Mouse (Mus musculus) neural tube, embryonic 11.5 days (tissue): Measurements from ENCODE around the gene Kcna3. TPM values are rescaled to one million over a fixed set of nuclear protein-coding genes. Genes with fewer than 3 reads are reported as not detected.

Experiments
- ATAC-seq: fragments of 200-750 bp; cut with Nextera tagmentation; 2 replicates; pipeline ENCODE4 v1.8.0; 2017; ENCODE audit warnings: moderate number of reproducible peaks, mild to moderate bottlenecking, moderate TSS enrichment, moderate library complexity; ENCODE audit not compliant: insufficient read depth, low FRiP score, low TSS enrichment
- DNase-seq: peaks from one replicate; pipeline ENCODE4 v3.0.0-alpha.2; 2015; ENCODE audit warnings: low spot score
- H3K27ac ChIP-seq: fragments of 300-500 bp; sonication (generic); 2 replicates; pipeline ENCODE4 v1.5.1; 2014; ENCODE audit warnings: low read depth, mild to moderate bottlenecking, low read length
- H3K27me3 ChIP-seq: fragments of 300-500 bp; sonication (generic); 2 replicates; pipeline ENCODE4 v1.6.1; 2014; ENCODE audit warnings: mild to moderate bottlenecking, low read length, mixed read lengths; ENCODE audit not compliant: control insufficient read depth, insufficient read depth
- H3K36me3 ChIP-seq: fragments of 300-500 bp; sonication (generic); 2 replicates; pipeline ENCODE4 v1.6.1; 2014; ENCODE audit warnings: mild to moderate bottlenecking, low read length, moderate library complexity, mixed read lengths; ENCODE audit not compliant: control insufficient read depth, insufficient read depth
- H3K4me1 ChIP-seq: fragments of 300-500 bp; sonication (generic); 2 replicates; pipeline ENCODE4 v1.6.1; 2014; ENCODE audit warnings: low read length, mixed read lengths; ENCODE audit not compliant: control insufficient read depth, insufficient read depth
- H3K4me2 ChIP-seq: fragments of 300-500 bp; sonication (generic); 2 replicates; pipeline ENCODE4 v1.6.1; 2014; ENCODE audit warnings: low read depth, mild to moderate bottlenecking, moderate library complexity
- H3K4me3 ChIP-seq: fragments of 300-500 bp; sonication (generic); 2 replicates; pipeline ENCODE4 v1.5.1; 2014; ENCODE audit warnings: low read depth, low read length
- H3K9ac ChIP-seq: fragments of 300-500 bp; sonication (generic); 2 replicates; pipeline ENCODE4 v1.6.1; 2014; ENCODE audit warnings: mild to moderate bottlenecking, low read length
- H3K9me3 ChIP-seq: fragments of 300-500 bp; sonication (generic); 2 replicates; pipeline ENCODE4 v1.6.1; 2016; ENCODE audit warnings: low read length; ENCODE audit not compliant: control insufficient read depth
- WGBS: fragments of 180-500 bp; shearing (Covaris S2); extraction: QIAGEN DNeasy Blood & Tissue Kit; methylation state at CpG from one replicate; pipeline ENCODE4 v1.1.7; 2014; 5-methylcytosine and 5-hydroxymethylcytosine counted together
- polyA plus RNA-seq: library from polyadenylated mRNA; unstranded; fragments of >200 nt; fragmentation: Nextera tagmentation; extraction: Ambion mirVana; gene quantifications from 2 replicates; pipeline ENCODE4 v1.2.1, GENCODE M21; 2014

Kcna3 gene
- polyA plus RNA-seq, 1 experiment from 2014 or later = 2.9 TPM

DNA sequence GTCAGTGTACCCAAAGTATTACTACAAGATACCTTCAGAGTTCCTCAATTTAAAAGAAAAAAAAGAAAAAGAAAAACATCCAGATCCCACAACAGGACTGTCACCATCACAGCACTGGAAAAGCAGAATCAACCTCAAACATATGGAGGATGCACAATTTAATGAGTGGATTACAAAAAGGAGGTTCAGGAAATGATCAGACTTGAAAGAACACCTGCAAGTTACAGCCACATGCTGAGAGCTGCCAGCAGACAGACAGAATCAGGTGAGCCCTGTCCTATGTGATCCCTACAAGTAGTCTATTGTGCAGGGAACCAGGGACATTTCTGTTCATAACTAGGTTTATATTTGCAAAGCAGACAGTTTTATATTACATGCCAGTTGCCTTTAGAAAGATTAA, 3.3 kb downstream of the Kcna3 start:
- no peak overlapping the region for H3K9ac ChIP-seq
- DNase-seq (no peak), ATAC-seq (no peak)
- peaks cover 6% of the 10 kb centered on the region; the same call in 1 of the 2 replicates for H3K27me3 ChIP-seq
- H3K4me2 ChIP-seq = no peak overlapping the region; the same call in 1 of the 2 replicates
- H3K4me1 ChIP-seq = no peaks in the 10 kb centered on the region; the same call in 1 of the 2 replicates
- no peaks in the 10 kb centered on the region for H3K36me3 ChIP-seq
- no peak overlapping the region for H3K27ac ChIP-seq
- H3K4me3 ChIP-seq = no peak overlapping the region; the same call in 1 of the 2 replicates
- no peaks in the 10 kb centered on the region for H3K9me3 ChIP-seq

DNA sequence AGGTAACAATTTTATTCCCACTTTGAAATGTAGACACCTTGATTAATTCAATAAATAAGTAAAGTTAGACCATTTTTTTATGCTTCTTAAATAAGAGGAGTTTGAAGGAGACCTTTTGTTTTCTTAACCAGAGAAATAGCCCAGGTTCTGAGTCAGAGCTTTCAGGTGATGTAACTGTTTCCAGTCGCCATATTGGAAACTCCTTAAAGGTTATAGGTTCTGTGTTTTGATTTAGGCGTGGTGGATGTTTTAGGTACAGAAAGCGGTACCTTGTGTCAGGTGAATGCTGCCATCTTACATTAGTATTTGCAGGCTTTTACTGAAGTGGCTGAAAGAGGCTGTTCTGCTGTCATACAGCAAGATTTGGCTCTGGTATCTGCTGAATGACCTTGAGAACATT, 4.4 kb downstream of the Kcna3 start:
- Histone ChIP-seq H3K9ac (no peak overlapping the region), H3K4me1 (no peaks in the 10 kb centered on the region; the same call in 1 of the 2 replicates), H3K9me3 (no peaks in the 10 kb centered on the region), H3K36me3 (no peaks in the 10 kb centered on the region), H3K4me3 (no peak overlapping the region), H3K27me3 (peaks cover 6% of the 10 kb centered on the region; the same call in 1 of the 2 replicates), H3K4me2 (no peak overlapping the region), H3K27ac (no peak overlapping the region)
- DNase-seq = no peak
- WGBS = 87% methylated on average over 3 of the region's 3 CpGs
- no peak for ATAC-seq

GRCm38 (mm10) chr3:107041718-107042117, 5.7 kb downstream of the Kcna3 start:
- H3K36me3 ChIP-seq = no peaks in the 10 kb centered on the region
- H3K4me1 ChIP-seq = no peaks in the 10 kb centered on the region; the same call in 1 of the 2 replicates
- no peak for DNase-seq
- no peak for ATAC-seq
- H3K27me3 ChIP-seq = peaks cover 4% of the 10 kb centered on the region; the same call in 1 of the 2 replicates
- no peak overlapping the region for H3K9ac ChIP-seq
- H3K9me3 ChIP-seq = no peaks in the 10 kb centered on the region
- H3K4me3 ChIP-seq = no peak overlapping the region
- 82% methylated on average over 1 of the region's 1 CpGs for WGBS
- H3K27ac ChIP-seq = no peak overlapping the region
- H3K4me2 ChIP-seq = no peak overlapping the region

DNA sequence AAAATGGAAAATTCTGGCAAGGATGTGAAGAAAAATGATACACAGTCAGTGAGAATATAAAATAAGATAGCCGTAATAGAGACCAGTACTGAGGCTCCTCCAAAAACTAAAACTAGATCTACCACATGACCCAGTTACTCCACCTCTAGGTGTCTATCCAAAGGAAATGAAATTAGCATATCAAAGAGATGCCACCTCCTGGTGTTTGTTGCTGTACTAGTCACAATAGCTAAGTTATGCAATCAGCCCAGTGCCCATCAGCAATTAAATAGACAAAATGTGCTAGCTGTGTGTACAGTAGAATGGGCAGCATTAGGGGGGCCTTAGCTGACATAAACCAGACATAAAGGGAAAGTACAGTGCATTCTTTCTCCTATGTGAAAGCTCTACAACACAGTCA, 25.5 kb downstream of the Kcna3 start:
- ATAC-seq = no peak
- Histone ChIP-seq H3K4me2 (no peak overlapping the region), H3K9me3 (no peaks in the 10 kb centered on the region), H3K36me3 (no peaks in the 10 kb centered on the region), H3K27me3 (no peaks in the 10 kb centered on the region), H3K4me1 (no peaks in the 10 kb centered on the region), H3K4me3 (no peak overlapping the region), H3K9ac (no peak overlapping the region), H3K27ac (no peak overlapping the region)
- WGBS = 95% methylated on average over 1 of the region's 1 CpGs
- DNase-seq = no peak

DNA sequence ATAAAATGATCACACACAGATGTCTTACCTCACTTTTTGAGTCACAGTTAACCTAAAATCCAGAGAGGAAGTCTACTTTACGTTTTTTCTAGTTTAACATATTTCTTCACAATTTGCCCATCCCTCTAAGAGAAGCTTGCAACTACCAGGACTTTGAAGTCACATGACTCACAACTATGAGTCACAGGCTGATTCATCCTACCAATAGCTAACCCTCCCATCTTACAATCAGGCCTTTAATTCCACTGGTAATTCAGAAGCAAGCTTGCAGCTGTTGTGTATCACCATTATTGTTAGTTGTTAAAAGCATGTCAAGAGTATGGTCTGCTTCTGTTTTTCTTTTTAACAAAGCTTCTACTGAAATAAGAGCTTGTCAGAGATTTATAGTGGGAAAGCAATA, 26.8 kb downstream of the Kcna3 start:
- no peaks in the 10 kb centered on the region for H3K27me3 ChIP-seq
- H3K9me3 ChIP-seq = no peaks in the 10 kb centered on the region
- no peak overlapping the region for H3K4me2 ChIP-seq
- H3K9ac ChIP-seq = no peak overlapping the region
- H3K27ac ChIP-seq = no peak overlapping the region
- H3K4me3 ChIP-seq = no peak overlapping the region
- ATAC-seq = no peak
- no peak for DNase-seq
- no peaks in the 10 kb centered on the region for H3K4me1 ChIP-seq
- no peaks in the 10 kb centered on the region for H3K36me3 ChIP-seq
- WGBS = 80% methylated on average over 1 of the region's 1 CpGs

GRCm38 (mm10) chr3:107065510-107066095, 29.6 kb downstream of the Kcna3 start:
- Histone ChIP-seq H3K27me3 (no peaks in the 10 kb centered on the region), H3K4me2 (no peak overlapping the region), H3K4me1 (no peaks in the 10 kb centered on the region), H3K4me3 (no peak overlapping the region), H3K27ac (no peak overlapping the region), H3K36me3 (no peaks in the 10 kb centered on the region), H3K9me3 (no peaks in the 10 kb centered on the region), H3K9ac (no peak overlapping the region)
- DNase-seq (no peak), ATAC-seq (no peak)
- WGBS = 76% methylated on average over 6 of the region's 6 CpGs

GRCm38 (mm10) chr3:107066165-107066850, 30.3 kb downstream of the Kcna3 start:
- Histone ChIP-seq H3K4me3 (no peak overlapping the region), H3K9ac (no peak overlapping the region), H3K4me2 (no peak overlapping the region), H3K27ac (no peak overlapping the region), H3K27me3 (no peaks in the 10 kb centered on the region), H3K4me1 (no peaks in the 10 kb centered on the region), H3K9me3 (no peaks in the 10 kb centered on the region), H3K36me3 (no peaks in the 10 kb centered on the region)
- 92% methylated on average over 7 of the region's 7 CpGs for WGBS
- ATAC-seq (no peak), DNase-seq (no peak)

GRCm38 (mm10) chr3:107067245-107067644, 31.3 kb downstream of the Kcna3 start:
- ATAC-seq (no peak), DNase-seq (no peak)
- H3K9me3 ChIP-seq = no peaks in the 10 kb centered on the region
- WGBS = 82% methylated on average over 6 of the region's 6 CpGs
- no peaks in the 10 kb centered on the region for H3K4me1 ChIP-seq
- no peaks in the 10 kb centered on the region for H3K27me3 ChIP-seq
- no peak overlapping the region for H3K9ac ChIP-seq
- no peak overlapping the region for H3K27ac ChIP-seq
- no peak overlapping the region for H3K4me3 ChIP-seq
- no peak overlapping the region for H3K4me2 ChIP-seq
- H3K36me3 ChIP-seq = no peaks in the 10 kb centered on the region

GRCm38 (mm10) chr3:107073863-107074262, 37.9 kb downstream of the Kcna3 start:
- Histone ChIP-seq H3K4me3 (no peak overlapping the region), H3K27me3 (no peaks in the 10 kb centered on the region), H3K9ac (no peak overlapping the region), H3K4me1 (no peaks in the 10 kb centered on the region), H3K36me3 (no peaks in the 10 kb centered on the region), H3K27ac (no peak overlapping the region), H3K9me3 (no peaks in the 10 kb centered on the region), H3K4me2 (no peak overlapping the region)
- 62% methylated on average over 2 of the region's 2 CpGs for WGBS
- ATAC-seq = no peak
- DNase-seq = no peak
